In the genomic region with DNA sequence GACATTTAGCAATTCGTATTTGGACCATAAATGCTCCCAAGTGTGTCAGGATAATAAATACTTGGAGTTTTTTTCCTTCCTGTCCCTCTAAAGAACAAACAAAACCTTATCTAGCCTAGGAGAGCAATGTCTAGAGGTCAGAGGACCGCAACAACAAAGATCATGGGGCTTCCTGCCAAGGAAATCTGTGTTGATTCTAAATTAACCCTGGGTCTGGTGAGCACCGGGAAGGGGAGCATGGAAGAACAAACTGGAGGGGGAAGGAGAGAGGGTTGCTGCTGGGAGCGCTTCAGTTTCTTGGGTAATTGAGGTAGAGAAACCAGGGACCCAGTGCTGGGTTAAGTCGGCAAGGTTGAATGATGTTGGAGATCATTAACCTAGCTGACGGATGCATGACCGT, we compare ENCODE assay signal across 8 mouse cellular contexts. TPM values are rescaled to one million over a fixed set of nuclear protein-coding genes. Genes with fewer than 3 reads are reported as not detected.
DNase-seq lines count a peak whose midpoint lies in the region; ATAC-seq and TF ChIP-seq lines count a peak whose summit lies in the region.

No protein-coding gene starts in this region.

- no peak for TF ChIP-seq POLR2A in thymus, adult 2 months (IDR thresholded peaks at IDR 0.05; ENCODE audit: control insufficient read depth, extremely low read depth, insufficient read depth, low read length, poor library complexity)

- DNase-seq in heart, adult 18-20 months = peak; percentile 11 to 18
- no peak for DNase-seq in heart, postnatal 4 days
- no peak for DNase-seq in forebrain, postnatal 0 days
- DNase-seq in kidney, postnatal 0 days (ENCODE audit: low spot score) = peak; percentile 39
- no peak for DNase-seq in thymus, postnatal 4 days
- DNase-seq in gastrocnemius, postnatal 14 days = no peak
- no peak for DNase-seq in thymus, adult 2 months

- peaks cover 3% of the 10 kb centered on the region; the same call in 1 of the 2 replicates for H3K27me3 ChIP-seq in forebrain, postnatal 0 days (ENCODE audit: insufficient read depth, low read length)
- H3K27me3 ChIP-seq in kidney, postnatal 0 days (ENCODE audit: insufficient read depth, low read length) = no peaks in the 10 kb centered on the region
- H3K27me3 ChIP-seq in thymus, adult 2 months (ENCODE audit: control insufficient read depth, insufficient read depth, low read length) = peaks cover 19% of the 10 kb centered on the region; the same call in 1 of the 2 replicates

- peaks cover 10% of the 10 kb centered on the region; the same call in 1 of the 2 replicates for H3K4me1 ChIP-seq in forebrain, postnatal 0 days (ENCODE audit: insufficient read depth)
- H3K4me1 ChIP-seq in kidney, postnatal 0 days (replicated peaks; ENCODE audit: insufficient read depth, low read length) = peaks cover 12% of the 10 kb centered on the region; the same call in 1 of the 2 replicates
- peaks cover 2% of the 10 kb centered on the region; the same call in 1 of the 2 replicates for H3K4me1 ChIP-seq in thymus, adult 2 months (replicated peaks; ENCODE audit: control insufficient read depth, insufficient read depth, low read length)

- ATAC-seq in forebrain, postnatal 0 days = no peak
- ATAC-seq in kidney, postnatal 0 days (replicated peaks; ENCODE audit: low FRiP score, low read depth) = peak; percentile 52

- H3K36me3 ChIP-seq in forebrain, postnatal 0 days (ENCODE audit: insufficient read depth) = no peaks in the 10 kb centered on the region
- no peaks in the 10 kb centered on the region for H3K36me3 ChIP-seq in kidney, postnatal 0 days (ENCODE audit: insufficient read depth, low read length)
- no peaks in the 10 kb centered on the region for H3K36me3 ChIP-seq in macrophage (ENCODE audit: inconsistent target)
- H3K36me3 ChIP-seq in thymus, adult 2 months (ENCODE audit: control insufficient read depth, insufficient read depth, low read length) = no peaks in the 10 kb centered on the region

- no peak for TF ChIP-seq CTCF in forebrain, postnatal 0 days (IDR thresholded peaks at IDR 0.05; ENCODE audit: low read depth)
- TF ChIP-seq CTCF in kidney, postnatal 0 days (IDR thresholded peaks at IDR 0.05; ENCODE audit: low read depth) = no peak
- no peak for TF ChIP-seq CTCF in thymus, adult 2 months (IDR thresholded peaks at IDR 0.05; ENCODE audit: borderline replicate concordance, control insufficient read depth, extremely low read depth, insufficient read depth, low read length, poor library complexity)

- peak overlapping the region; percentile 99 for H3K4me2 ChIP-seq in forebrain, postnatal 0 days (ENCODE audit: low read depth)
- H3K4me2 ChIP-seq in kidney, postnatal 0 days (ENCODE audit: low read length) = peak overlapping the region; percentile 87

- intact Hi-C loops in gastrocnemius, postnatal 14 days (cut with DNase I; ENCODE audit: low total_unique reads) = no loop called here

- H3K9ac ChIP-seq in forebrain, postnatal 0 days = peak overlapping the region; percentile 51; the same call in 1 of the 2 replicates
- peak overlapping the region; percentile 76 for H3K9ac ChIP-seq in kidney, postnatal 0 days (ENCODE audit: low read depth, low read length)

- peaks cover 19% of the 10 kb centered on the region; the same call in 1 of the 2 replicates for H3K79me2 ChIP-seq in macrophage (ENCODE audit: inconsistent target)

- no peak overlapping the region for H3K27ac ChIP-seq in forebrain, postnatal 0 days (ENCODE audit: low read depth, low read length)
- H3K27ac ChIP-seq in kidney, postnatal 0 days = peak overlapping the region; percentile 85
- no peak overlapping the region for H3K27ac ChIP-seq in macrophage
- H3K27ac ChIP-seq in thymus, adult 2 months (ENCODE audit: control insufficient read depth, insufficient read depth, low read length) = no peak overlapping the region

- 22% methylated on average over 7 of the region's 7 CpGs for WGBS in forebrain, postnatal 0 days
- WGBS in kidney, postnatal 0 days = 5% methylated on average over 7 of the region's 7 CpGs
- 50% methylated on average over 7 of the region's 7 CpGs for WGBS in macrophage (ENCODE audit: missing documents)
- WGBS in thymus, adult 2 months = 42% methylated on average over 7 of the region's 7 CpGs

- no peaks in the 10 kb centered on the region for H3K9me3 ChIP-seq in forebrain, postnatal 0 days (ENCODE audit: low read length)
- H3K9me3 ChIP-seq in kidney, postnatal 0 days (replicated peaks; ENCODE audit: low read length) = no peaks in the 10 kb centered on the region

- peak overlapping the region; percentile 72 for H3K4me3 ChIP-seq in forebrain, postnatal 0 days (ENCODE audit: low read depth, low read length)
- peak overlapping the region; percentile 73 for H3K4me3 ChIP-seq in kidney, postnatal 0 days (replicated peaks; ENCODE audit: low read depth, low read length)
- peak overlapping the region; percentile 31 for H3K4me3 ChIP-seq in macrophage (ENCODE audit: inconsistent target)
- H3K4me3 ChIP-seq in thymus, adult 2 months (ENCODE audit: control insufficient read depth, insufficient read depth, low read length) = no peak overlapping the region

RNA-seq across cellular contexts. Expression of gene Depdc7, which starts 0.5 kb away (rescaled TPM):
- 1 to 10 TPM; 1.6 to 1.8 TPM for total RNA-seq in heart, adult 18-20 months (2021)
- 1 to 10 TPM; 2.7 to 2.8 TPM for total RNA-seq in heart, postnatal 4 days (2021)
- total RNA-seq in forebrain, postnatal 0 days (2014; rRNA removed) = 0.90 and 1.3 TPM in 2 replicates
- polyA plus RNA-seq in forebrain, postnatal 0 days (2015; fragmentation: Nextera tagmentation; extraction: Ambion mirVana) = 0.70 and 0.82 TPM in 2 replicates
- 27.5 and 27.6 TPM in 2 replicates for polyA plus RNA-seq in kidney, postnatal 0 days (2015; fragmentation: Nextera tagmentation; extraction: Ambion mirVana)
- 10 to 100 TPM in 2 of 26 experiments, 1 to 10 TPM in 22, under 1 TPM in 2; 0.78 to 14.2 (median 6.4) TPM for total RNA-seq in macrophage (2018; cell fraction: chromatin; rRNA removed)
- 1 to 10 TPM; 1.7 to 8.2 (median 4.7) TPM for total RNA-seq in macrophage (2018; cell fraction: cytosol; rRNA removed)
- total RNA-seq in macrophage (2018; cell fraction: nucleus; rRNA removed) = 10 to 100 TPM in 1 of 26 experiments, 1 to 10 TPM in 25; 1.1 to 11.3 (median 2.9) TPM
- polyA plus RNA-seq in macrophage (2018) = 7.6 to 10.3 TPM (median 7.7 TPM) in 3 replicates
- 1 to 10 TPM in 1 of 2 experiments, under 1 TPM in 1; 0.97 to 1.7 TPM for total RNA-seq in gastrocnemius, postnatal 14 days (2021)
- polyA plus RNA-seq in thymus, adult 2 months (2012; rRNA removed) = 0.56 and 0.86 TPM in 2 replicates

RNA-seq across cellular contexts. Expression of gene Pin1rt1, which starts 27.0 kb away (rescaled TPM):
- not detected for total RNA-seq in heart, adult 18-20 months (2021)
- total RNA-seq in heart, postnatal 4 days (2021) = not detected
- total RNA-seq in forebrain, postnatal 0 days (2014; rRNA removed) = not detected in 2 replicates
- polyA plus RNA-seq in forebrain, postnatal 0 days (2015; fragmentation: Nextera tagmentation; extraction: Ambion mirVana) = not detected in 2 replicates
- not detected in 2 replicates for polyA plus RNA-seq in kidney, postnatal 0 days (2015; fragmentation: Nextera tagmentation; extraction: Ambion mirVana)
- not detected for total RNA-seq in macrophage (2018; cell fraction: chromatin; rRNA removed)
- total RNA-seq in macrophage (2018; cell fraction: cytosol; rRNA removed) = not detected
- total RNA-seq in macrophage (2018; cell fraction: nucleus; rRNA removed) = not detected
- not detected in 3 replicates for polyA plus RNA-seq in macrophage (2018)
- not detected for total RNA-seq in gastrocnemius, postnatal 14 days (2021)
- polyA plus RNA-seq in thymus, adult 2 months (2012; rRNA removed) = not detected in 2 replicates

RNA-seq across cellular contexts. Expression of gene Tcp11l1, which starts 31.2 kb away (rescaled TPM):
- 1 to 10 TPM; 6.8 to 7.2 TPM for total RNA-seq in heart, adult 18-20 months (2021)
- total RNA-seq in heart, postnatal 4 days (2021) = 10 to 100 TPM in 1 of 2 experiments, 1 to 10 TPM in 1; 7.3 to 10.3 TPM
- total RNA-seq in forebrain, postnatal 0 days (2014; rRNA removed) = 32.9 and 40.7 TPM in 2 replicates
- polyA plus RNA-seq in forebrain, postnatal 0 days (2015; fragmentation: Nextera tagmentation; extraction: Ambion mirVana) = 54.1 and 57.5 TPM in 2 replicates
- 35.3 and 37.8 TPM in 2 replicates for polyA plus RNA-seq in kidney, postnatal 0 days (2015; fragmentation: Nextera tagmentation; extraction: Ambion mirVana)
- 10 to 100 TPM; 10.4 to 68.9 (median 41.4) TPM for total RNA-seq in macrophage (2018; cell fraction: chromatin; rRNA removed)
- total RNA-seq in macrophage (2018; cell fraction: cytosol; rRNA removed) = 10 to 100 TPM; 23.1 to 39.7 (median 31.7) TPM
- 10 to 100 TPM; 11.1 to 78.2 (median 37.6) TPM for total RNA-seq in macrophage (2018; cell fraction: nucleus; rRNA removed)
- polyA plus RNA-seq in macrophage (2018) = 22.5 to 32.0 TPM (median 24.4 TPM) in 3 replicates
- 1 to 10 TPM; 4.5 TPM for total RNA-seq in gastrocnemius, postnatal 14 days (2021)
- polyA plus RNA-seq in thymus, adult 2 months (2012; rRNA removed) = 1.4 and 2.0 TPM in 2 replicates

Comparison
In these comparisons a context has a peak if more than half of its experiments do, and no peak if none do; other contexts are left out.
1. DNase-seq: peak in heart, adult 18-20 months (2 of 2) and kidney, postnatal 0 days (single experiment); none in heart, postnatal 4 days (single experiment), forebrain, postnatal 0 days (single experiment), thymus, postnatal 4 days (single experiment), gastrocnemius, postnatal 14 days (single experiment) and thymus, adult 2 months (single experiment).